Mouse (Mus musculus) lung, postnatal 4 days (tissue): ENCODE results near the gene Serinc5.

ENCODE experiments used
- DNase-seq, 2 experiments: peaks; one replicate each; pipeline ENCODE4 v3.0.0; 2021

Gene Serinc5

DNA sequence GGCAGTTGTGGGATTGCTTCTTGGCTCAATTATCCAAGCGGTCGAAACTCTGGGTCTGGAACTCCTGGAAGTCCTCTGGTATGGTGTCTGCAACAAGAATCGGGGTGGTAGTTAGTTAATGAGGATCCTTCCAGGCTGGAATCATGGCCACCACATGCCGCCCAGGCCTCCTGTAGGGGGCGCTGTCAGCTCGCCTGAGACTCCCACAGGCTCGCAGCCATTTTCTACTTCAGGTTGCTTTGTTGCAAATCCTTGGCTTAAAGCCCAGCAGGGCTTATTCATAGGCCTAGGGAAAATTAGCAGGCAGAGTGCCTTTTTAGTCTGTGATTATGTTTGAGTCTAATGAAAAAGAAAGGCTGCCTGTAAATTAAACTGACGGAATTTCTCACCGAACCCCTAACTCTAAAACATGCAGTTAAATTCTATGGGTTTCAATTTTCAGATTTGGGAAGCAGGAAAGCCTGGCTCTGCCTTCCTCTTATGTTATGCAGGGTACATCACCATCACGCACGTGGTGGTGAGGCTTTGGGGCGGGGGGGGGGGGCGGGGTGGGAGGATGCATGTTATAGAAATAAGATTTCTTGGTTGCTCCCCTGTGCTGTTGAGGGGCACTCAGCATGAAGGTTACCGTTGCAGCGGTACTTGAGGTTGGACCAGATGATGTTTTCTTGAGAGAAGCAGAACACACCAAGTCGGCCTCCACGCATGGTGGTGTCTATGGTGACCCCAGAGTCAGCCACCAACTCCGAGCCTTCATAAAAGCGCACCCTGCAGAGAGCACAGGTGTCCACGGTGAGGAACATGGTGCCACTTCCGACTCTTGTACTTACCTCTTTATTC is 141.1 kb downstream of the Serinc5 start:
- DNase-seq, result peak; percentile 84 to 86

DNA sequence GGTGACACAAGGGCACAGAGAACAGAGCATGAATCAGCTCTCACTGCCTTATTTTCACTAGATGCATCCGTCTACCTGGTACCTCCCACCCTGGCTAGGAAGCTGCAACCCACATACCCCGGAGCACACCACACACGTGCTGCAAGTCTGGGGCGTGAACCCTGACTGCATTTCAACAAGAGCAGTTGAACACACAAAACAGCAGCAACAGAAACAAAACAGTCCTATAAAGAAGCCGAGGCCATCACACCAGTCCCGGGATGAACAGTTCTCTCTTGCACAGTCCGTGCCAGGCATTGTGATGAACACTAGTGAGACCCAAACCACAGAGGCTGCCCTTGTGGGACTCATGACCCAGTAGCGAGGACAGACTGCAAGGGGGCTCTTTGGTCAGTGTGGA is 142.8 kb downstream of the Serinc5 start:
- DNase-seq, result no peak

DNA sequence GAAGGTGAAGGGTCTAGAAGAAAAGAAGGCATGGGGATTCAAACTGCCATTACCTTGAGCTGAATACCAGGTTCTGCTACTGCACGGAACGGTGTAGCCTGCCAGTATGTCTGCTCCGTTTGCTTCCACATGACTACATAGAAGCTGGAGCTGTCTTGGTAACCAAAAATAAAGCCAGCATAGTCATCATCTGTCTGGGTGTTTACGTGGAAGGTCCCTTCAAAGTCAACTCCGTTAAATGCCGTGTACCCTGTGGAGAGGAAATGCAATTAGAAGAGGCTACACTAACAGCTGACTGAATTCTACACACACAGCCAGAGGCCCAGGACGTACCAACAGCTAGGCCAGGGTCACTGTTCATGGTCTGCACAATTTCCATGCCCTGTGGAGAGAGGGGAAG is 144.1 kb downstream of the Serinc5 start:
- no peak for DNase-seq

DNA sequence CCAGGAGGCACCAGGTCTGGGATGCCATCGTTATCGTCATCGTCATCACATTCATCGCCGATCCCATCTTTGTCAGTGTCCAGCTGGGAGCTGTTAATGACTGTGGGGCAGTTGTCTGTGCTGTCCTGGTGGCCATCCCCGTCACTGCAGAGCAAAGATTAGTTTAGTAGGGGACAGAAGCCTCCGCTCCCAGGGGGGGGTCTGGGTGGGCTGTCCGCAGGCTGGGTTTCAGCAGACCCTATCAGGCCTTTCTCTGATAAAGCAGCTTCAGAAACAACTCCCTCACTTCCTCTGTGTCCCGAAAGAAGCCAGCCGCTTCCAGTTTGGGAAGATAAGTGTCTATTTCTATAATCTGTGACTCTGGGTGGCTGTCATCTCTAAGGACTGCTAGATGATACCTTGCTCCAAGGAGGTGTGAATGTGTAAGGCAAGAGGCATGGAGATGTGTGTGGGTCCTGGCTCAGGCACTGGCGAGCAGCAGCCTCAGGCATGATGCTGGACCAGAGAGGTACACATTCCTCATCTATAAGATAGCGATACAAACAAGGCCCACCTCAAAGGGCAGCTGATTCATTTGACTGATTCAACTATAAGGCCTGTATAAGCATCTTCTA is 147.2 kb downstream of the Serinc5 start:
- DNase-seq, result no peak

DNA sequence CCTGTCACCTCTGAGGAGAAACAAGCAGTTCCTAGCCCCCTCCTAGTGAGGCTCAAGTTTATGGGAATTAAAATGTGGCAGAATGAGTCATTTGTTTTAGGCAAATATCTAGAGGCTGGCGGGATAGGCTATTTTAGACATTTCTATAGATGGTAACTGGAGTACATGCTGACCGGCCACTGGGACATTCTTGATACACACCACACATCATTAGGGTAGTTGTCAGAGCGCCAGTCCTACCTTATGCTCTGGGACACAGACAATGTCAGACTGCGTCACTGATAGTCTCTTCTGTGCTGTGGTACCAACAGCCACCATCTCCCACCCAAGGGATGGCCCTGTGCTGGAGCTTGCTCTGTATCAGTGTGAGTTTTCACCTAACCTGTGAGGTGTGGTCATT is 148.2 kb downstream of the Serinc5 start:
- DNase-seq, result no peak

DNA sequence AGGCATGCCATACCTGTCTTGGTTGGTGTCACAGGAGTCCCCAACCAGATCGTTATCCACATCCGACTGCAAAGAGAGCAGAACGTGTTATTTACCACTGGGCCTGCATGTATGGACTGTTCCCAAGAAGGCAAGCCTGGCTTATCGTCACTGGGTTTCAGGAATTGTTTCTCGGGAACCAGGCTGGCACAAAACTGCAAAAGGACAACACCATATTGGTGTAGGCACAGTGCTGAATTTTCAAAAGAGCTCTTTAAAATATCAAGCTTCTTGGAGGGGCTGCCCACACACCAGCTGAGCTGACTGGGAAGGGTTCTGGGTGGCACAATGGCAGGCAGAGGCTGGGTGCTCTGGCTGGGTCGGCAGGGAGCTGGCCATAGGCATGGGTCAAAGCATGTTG is 149.6 kb downstream of the Serinc5 start:
- no peak for DNase-seq
